Mouse (Mus musculus) limb, embryonic 15.5 days (tissue): ENCODE data around the gene Polr2a. TPM values are rescaled to one million over a fixed set of nuclear protein-coding genes. Genes with fewer than 3 reads are reported as not detected.
A peak's percentile ranks its signal among the peaks of the same experiment; 100 is the strongest.

Experiments
- ATAC-seq: fragments of 200-750 bp; cut with Nextera tagmentation; 2 replicates; pipeline ENCODE4 v1.8.0; 2017; ENCODE audit warnings: low read depth, moderate TSS enrichment; ENCODE audit not compliant: insufficient number of reproducible peaks, low FRiP score, low TSS enrichment
- H3K27ac ChIP-seq: fragments of 300-500 bp; sonication (generic); 2 replicates; pipeline ENCODE4 v1.5.1; 2015; ENCODE audit warnings: moderate library complexity, mild to moderate bottlenecking, inconsistent platforms
- H3K27me3 ChIP-seq: fragments of 300-500 bp; sonication (generic); 2 replicates; pipeline ENCODE4 v1.6.1; 2015; ENCODE audit warnings: inconsistent platforms
- H3K36me3 ChIP-seq: fragments of 300-500 bp; sonication (generic); 2 replicates; pipeline ENCODE4 v1.6.1; 2015; ENCODE audit warnings: inconsistent platforms
- H3K4me1 ChIP-seq: fragments of 300-500 bp; sonication (generic); 2 replicates; pipeline ENCODE4 v1.6.1; 2015; ENCODE audit warnings: inconsistent platforms
- H3K4me2 ChIP-seq: fragments of 300-500 bp; sonication (generic); 2 replicates; pipeline ENCODE4 v1.6.1; 2015; ENCODE audit warnings: mild to moderate bottlenecking, inconsistent platforms
- H3K4me3 ChIP-seq: fragments of 300-500 bp; sonication (generic); 2 replicates; pipeline ENCODE4 v1.5.1; 2015; ENCODE audit warnings: mild to moderate bottlenecking, inconsistent platforms
- H3K9ac ChIP-seq: fragments of 300-500 bp; sonication (generic); 2 replicates; pipeline ENCODE4 v1.6.1; 2015; ENCODE audit warnings: inconsistent platforms
- H3K9me3 ChIP-seq: fragments of 300-500 bp; sonication (generic); 2 replicates; pipeline ENCODE4 v1.6.1; 2016; ENCODE audit warnings: inconsistent platforms
- WGBS: fragments of 180-500 bp; shearing (Covaris S2); methylation state at CpG from one replicate; pipeline ENCODE4 v1.1.7; 2015; 5-methylcytosine and 5-hydroxymethylcytosine counted together
- polyA plus RNA-seq: library from polyadenylated mRNA; unstranded; fragments of >200 nt; fragmentation: Nextera tagmentation; extraction: Ambion mirVana; gene quantifications from 2 replicates; pipeline ENCODE4 v1.2.1, GENCODE M21; 2015

The Polr2a gene
- polyA plus RNA-seq, 1 experiment from 2014 or later: 20.0 TPM

DNA sequence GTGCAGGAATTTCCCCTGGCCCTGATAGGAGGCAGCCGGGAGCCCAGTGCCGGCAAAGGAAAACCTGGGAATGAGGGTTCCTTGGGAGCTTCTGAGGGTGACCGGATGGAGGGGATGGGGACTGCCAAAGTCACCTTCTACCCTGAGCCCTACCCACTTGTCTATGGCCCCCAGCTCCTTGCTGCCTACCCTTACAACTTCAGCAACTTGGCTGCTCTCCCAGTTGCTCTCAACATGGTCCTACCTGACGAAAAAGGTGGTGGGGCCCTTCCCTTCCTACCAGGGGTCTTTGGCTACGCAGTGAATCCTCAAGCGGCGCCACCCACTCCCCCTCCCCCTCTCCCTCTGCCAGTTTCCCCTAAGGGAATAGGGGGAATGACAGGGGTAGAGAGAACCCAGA lies 20.5 kb upstream of the Polr2a start:
- Histone ChIP-seq H3K27ac (no peak overlapping the region), H3K9me3 (no peaks in the 10 kb centered on the region), H3K4me1 (peaks cover 14% of the 10 kb centered on the region), H3K4me3 (no peak overlapping the region), H3K9ac (no peak overlapping the region), H3K27me3 (no peaks in the 10 kb centered on the region), H3K4me2 (no peak overlapping the region), H3K36me3 (peaks cover 34% of the 10 kb centered on the region)
- ATAC-seq: no peak
- WGBS: 29% methylated on average over 7 of the region's 7 CpGs

DNA sequence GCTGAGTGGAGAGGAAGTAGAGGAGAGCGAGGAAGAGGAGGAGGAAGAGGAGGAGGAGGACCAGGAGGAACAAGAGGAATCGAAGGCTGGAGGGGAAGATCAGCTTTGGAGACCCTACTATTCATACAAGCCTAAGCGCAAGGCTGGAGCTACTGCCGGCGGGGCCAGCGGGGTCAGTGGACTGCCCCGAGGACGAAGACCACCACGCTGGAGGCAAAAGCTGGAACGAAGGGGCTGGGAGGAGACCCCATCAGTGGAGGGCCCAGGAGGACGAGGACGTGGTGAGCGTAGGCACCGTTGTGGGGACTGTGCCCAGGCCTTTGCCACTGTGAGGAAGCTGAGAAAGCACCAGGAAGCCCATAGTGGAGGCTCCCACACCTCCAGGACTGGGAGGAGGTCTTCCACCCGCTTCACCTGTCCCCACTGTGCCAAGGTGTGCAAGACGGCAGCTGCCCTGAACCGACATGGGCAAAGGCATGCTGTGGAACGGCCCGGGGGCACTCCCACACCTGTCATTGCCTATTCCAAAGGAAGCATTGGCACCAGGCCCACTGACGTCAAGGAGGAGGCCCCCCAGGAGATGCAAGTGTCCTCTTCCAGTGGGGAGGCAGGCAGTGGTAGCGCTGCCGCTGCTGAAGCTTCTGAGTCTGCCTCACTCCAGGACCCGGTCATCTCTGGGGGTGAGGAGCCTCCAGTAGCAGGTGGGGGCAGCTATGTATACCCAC lies 20.0 kb upstream of the Polr2a start:
- H3K36me3 ChIP-seq: peaks cover 34% of the 10 kb centered on the region
- ATAC-seq: no peak
- peaks cover 14% of the 10 kb centered on the region for H3K4me1 ChIP-seq
- no peak overlapping the region for H3K4me3 ChIP-seq
- no peaks in the 10 kb centered on the region for H3K9me3 ChIP-seq
- H3K27me3 ChIP-seq: no peaks in the 10 kb centered on the region
- H3K4me2 ChIP-seq: no peak overlapping the region
- H3K9ac ChIP-seq: no peak overlapping the region
- H3K27ac ChIP-seq: no peak overlapping the region
- WGBS: 58% methylated on average over 23 of the region's 23 CpGs

DNA sequence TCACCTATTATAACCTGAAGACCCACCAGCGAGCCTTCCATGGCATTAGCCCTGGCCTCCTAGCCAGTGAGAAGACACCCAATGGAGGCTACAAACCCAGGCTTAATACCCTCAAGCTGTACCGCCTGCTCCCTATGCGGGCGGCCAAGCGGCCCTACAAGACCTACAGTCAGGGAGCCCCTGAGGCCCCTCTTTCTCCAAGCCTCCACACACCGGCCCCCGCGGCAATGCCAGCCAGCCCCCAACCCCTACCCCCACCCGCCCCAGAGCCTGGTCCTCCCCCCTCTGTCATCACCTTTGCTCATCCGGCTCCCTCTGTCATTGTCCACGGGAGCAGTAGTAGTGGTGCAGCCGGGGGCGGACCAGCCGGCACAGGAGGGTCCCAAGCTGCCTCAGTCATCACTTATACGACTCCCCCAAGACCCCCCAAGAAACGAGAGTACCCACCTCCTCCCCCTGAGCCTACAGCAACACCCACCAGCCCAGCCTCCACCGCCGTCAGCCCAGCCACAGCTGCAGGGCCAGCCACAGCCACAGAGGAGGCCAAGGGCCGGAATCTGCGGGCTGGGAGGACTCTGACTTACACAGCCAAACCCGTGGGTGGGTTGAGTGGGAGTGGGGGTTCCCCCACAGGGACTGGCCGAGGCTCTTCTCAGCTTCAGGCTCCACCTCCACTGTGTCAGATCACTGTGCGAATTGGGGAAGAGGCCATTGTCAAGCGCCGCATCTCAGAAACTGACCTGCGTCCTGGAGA lies 19.2 kb upstream of the Polr2a start:
- H3K9me3 ChIP-seq: no peaks in the 10 kb centered on the region
- peaks cover 34% of the 10 kb centered on the region for H3K36me3 ChIP-seq
- H3K4me1 ChIP-seq: peaks cover 14% of the 10 kb centered on the region
- H3K27me3 ChIP-seq: no peaks in the 10 kb centered on the region
- no peak overlapping the region for H3K4me2 ChIP-seq
- no peak for ATAC-seq
- no peak overlapping the region for H3K9ac ChIP-seq
- H3K27ac ChIP-seq: no peak overlapping the region
- 67% methylated on average over 25 of the region's 26 CpGs for WGBS
- H3K4me3 ChIP-seq: no peak overlapping the region

DNA sequence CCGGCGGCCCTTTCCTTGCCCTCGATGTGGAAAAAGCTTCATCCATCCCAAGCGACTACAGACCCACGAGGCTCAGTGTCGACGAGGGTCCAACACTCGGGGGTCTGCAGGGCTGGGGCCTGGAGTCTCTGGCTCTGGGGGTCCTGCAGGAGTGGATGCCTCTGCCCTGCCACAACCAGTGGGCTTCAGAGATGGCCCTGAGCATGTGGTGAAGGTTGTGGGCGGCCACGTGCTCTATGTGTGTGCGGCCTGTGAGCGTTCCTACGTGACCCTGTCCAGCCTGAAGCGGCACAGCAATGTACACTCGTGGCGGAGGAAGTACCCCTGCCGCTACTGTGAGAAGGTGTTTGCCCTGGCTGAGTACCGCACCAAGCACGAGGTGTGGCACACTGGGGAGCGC lies 18.1 kb upstream of the Polr2a start:
- ATAC-seq: no peak
- Histone ChIP-seq H3K36me3 (peaks cover 34% of the 10 kb centered on the region), H3K4me2 (no peak overlapping the region), H3K4me1 (peaks cover 14% of the 10 kb centered on the region), H3K9me3 (no peaks in the 10 kb centered on the region), H3K27ac (no peak overlapping the region), H3K27me3 (no peaks in the 10 kb centered on the region), H3K9ac (no peak overlapping the region), H3K4me3 (no peak overlapping the region)
- 79% methylated on average over 20 of the region's 20 CpGs for WGBS

DNA sequence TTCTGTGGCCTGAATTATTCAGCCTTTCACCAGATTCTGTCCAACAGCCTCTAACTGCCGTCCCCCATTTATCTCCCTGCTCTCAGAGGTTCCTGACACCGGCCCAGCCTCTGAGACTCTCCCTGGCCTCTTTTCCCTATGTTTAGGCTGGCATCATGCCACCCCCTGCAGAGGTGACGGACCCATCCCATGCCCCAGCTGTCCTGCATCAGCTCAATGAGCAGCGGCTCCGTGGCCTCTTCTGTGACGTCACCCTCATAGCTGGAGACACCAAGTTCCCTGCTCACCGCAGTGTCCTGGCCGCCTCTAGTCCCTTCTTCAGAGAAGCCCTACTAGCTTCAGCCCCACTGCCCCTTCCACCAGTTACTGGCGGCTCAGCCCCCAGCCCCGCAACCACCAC lies 17.3 kb upstream of the Polr2a start:
- H3K27ac ChIP-seq: no peak overlapping the region
- no peak overlapping the region for H3K9ac ChIP-seq
- H3K4me3 ChIP-seq: no peak overlapping the region
- H3K9me3 ChIP-seq: no peaks in the 10 kb centered on the region
- H3K36me3 ChIP-seq: peaks cover 37% of the 10 kb centered on the region
- no peak for ATAC-seq
- peaks cover 14% of the 10 kb centered on the region for H3K4me1 ChIP-seq
- no peak overlapping the region for H3K4me2 ChIP-seq
- no peaks in the 10 kb centered on the region for H3K27me3 ChIP-seq
- 69% methylated on average over 10 of the region's 10 CpGs for WGBS

DNA sequence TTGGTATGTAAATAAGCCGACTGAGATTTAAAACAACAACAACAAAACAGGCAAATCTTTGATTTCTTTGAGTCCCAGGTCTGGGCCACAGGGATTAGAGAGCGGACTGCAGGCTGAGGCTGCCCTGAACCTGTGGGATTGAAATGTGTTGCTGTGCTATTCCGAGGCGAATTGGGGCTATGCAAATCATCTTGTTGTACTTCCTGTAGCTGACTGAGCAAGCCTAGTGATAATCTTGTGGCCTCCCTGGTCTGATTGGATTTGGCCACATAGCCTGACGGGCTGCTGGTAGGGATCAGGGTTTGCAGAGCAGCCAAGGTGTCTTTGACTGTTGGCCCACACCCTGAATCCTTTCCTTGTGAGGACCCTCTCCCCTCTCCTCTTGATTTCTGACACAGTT lies 16.5 kb upstream of the Polr2a start:
- peaks cover 40% of the 10 kb centered on the region for H3K36me3 ChIP-seq
- 68% methylated on average over 5 of the region's 5 CpGs for WGBS
- H3K4me2 ChIP-seq: no peak overlapping the region
- peaks cover 14% of the 10 kb centered on the region for H3K4me1 ChIP-seq
- no peak overlapping the region for H3K27ac ChIP-seq
- no peak for ATAC-seq
- no peaks in the 10 kb centered on the region for H3K9me3 ChIP-seq
- no peak overlapping the region for H3K4me3 ChIP-seq
- H3K9ac ChIP-seq: no peak overlapping the region
- H3K27me3 ChIP-seq: no peaks in the 10 kb centered on the region

DNA sequence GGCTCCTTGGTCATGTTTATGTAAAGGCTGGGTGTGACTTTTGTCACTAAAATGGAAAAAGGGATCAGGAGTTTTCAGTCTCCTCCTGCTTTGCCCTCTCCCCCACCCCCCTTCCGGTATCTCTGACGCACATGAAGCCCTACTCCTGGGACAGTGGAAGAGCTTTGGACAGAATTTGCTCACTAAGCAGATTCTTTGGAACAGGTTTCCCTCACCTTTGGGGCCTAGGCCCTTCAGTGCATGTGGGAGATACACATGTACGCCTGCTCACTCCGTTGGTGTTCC lies 9.1 kb upstream of the Polr2a start:
- no peaks in the 10 kb centered on the region for H3K27me3 ChIP-seq
- WGBS: 48% methylated on average over 4 of the region's 4 CpGs
- peak overlapping the region; percentile 94 for H3K27ac ChIP-seq
- peaks cover 33% of the 10 kb centered on the region for H3K4me1 ChIP-seq
- H3K9ac ChIP-seq: no peak overlapping the region
- peak overlapping the region; percentile 71 for H3K4me2 ChIP-seq
- H3K9me3 ChIP-seq: no peaks in the 10 kb centered on the region
- 0 out of 2 replicates have a peak, but pooled peaks cover 6% of the 10 kb centered on the region for H3K36me3 ChIP-seq
- ATAC-seq: no peak
- peak overlapping the region; percentile 90 for H3K4me3 ChIP-seq

DNA sequence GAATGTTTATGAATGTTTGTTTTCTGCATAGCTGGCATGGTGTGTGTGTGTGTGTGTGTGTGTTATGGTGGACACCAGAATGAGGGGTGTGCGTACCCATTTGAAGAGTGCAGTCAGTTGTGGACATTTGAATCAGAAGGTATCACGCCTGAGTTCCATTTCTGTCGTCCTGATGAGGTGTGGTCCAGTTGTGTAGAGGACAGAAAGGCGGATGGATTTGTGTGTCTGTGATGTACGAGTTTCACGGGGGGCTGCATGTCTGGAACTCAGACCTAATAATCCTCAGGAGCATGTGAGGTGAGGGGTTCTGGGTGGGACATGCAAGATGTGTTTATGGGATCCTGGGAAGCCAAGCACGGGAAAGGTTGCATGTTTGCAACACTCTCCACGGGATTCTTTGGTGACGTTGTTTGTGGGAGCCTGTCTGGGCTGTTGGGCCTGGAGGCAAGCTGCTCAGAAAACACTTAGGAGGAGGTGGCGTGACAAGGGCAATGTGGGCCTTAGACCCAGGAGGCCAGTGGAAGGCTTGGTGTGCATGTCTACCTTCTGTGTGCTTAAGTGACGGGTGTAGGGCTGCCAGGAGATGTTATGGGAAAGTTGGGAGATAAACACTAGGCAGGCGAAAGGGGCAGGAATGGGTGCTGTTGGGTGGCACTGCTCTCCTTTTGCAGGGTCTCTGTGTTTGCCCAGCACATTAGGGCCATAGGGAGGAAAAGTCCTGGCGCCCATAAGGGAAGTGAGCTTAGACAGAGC lies 8.6 kb upstream of the Polr2a start:
- peak overlapping the region; percentile 92; the same call in 1 of the 2 replicates for H3K9ac ChIP-seq

DNA sequence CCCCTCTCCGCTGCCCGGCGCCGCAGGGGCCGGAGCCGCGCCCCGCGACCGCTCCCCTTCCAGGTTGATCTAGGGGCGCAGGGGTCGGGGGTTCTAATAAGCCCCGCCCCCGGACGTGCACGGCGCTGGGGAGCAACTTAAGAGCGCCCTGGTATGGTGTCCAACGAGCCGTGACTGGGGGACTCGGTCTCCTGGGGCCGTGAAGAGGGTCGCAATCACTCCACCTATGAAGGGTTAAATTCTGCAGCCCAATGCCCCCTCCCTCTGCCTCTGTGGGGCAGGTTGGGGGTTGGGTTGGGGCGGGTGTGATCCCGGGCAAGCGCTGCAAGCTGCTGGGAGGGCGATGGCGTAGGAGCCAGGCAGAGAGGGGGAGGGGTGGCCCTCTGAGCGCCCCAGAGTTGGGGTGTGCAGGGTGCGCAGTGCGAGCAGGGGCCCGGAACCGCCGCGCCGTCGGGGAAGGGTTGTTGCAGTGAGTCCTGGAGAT lies 7.7 kb upstream of the Polr2a start:
- H3K9me3 ChIP-seq: no peaks in the 10 kb centered on the region
- peak; percentile 73 for ATAC-seq
- H3K9ac ChIP-seq: peak overlapping the region; percentile 92
- H3K4me3 ChIP-seq: peak overlapping the region; percentile 90
- 0 out of 2 replicates have a peak, but pooled peaks cover 4% of the 10 kb centered on the region for H3K36me3 ChIP-seq
- H3K27me3 ChIP-seq: no peaks in the 10 kb centered on the region
- peak overlapping the region; percentile 94 for H3K27ac ChIP-seq
- peak overlapping the region; percentile 71 for H3K4me2 ChIP-seq
- under 1% methylated on average over 37 of the region's 37 CpGs for WGBS
- H3K4me1 ChIP-seq: peaks cover 33% of the 10 kb centered on the region

More for the DNA sequence above, 8.6 kb upstream of the Polr2a start:
- peaks cover 33% of the 10 kb centered on the region for H3K4me1 ChIP-seq
- H3K4me3 ChIP-seq: peak overlapping the region; percentile 90
- peak overlapping the region; percentile 94 for H3K27ac ChIP-seq
- H3K36me3 ChIP-seq: 0 out of 2 replicates have a peak, but pooled peaks cover 6% of the 10 kb centered on the region
- H3K4me2 ChIP-seq: peak overlapping the region; percentile 71
- no peaks in the 10 kb centered on the region for H3K9me3 ChIP-seq
- no peak for ATAC-seq
- H3K27me3 ChIP-seq: no peaks in the 10 kb centered on the region
- 45% methylated on average over 13 of the region's 13 CpGs for WGBS

DNA sequence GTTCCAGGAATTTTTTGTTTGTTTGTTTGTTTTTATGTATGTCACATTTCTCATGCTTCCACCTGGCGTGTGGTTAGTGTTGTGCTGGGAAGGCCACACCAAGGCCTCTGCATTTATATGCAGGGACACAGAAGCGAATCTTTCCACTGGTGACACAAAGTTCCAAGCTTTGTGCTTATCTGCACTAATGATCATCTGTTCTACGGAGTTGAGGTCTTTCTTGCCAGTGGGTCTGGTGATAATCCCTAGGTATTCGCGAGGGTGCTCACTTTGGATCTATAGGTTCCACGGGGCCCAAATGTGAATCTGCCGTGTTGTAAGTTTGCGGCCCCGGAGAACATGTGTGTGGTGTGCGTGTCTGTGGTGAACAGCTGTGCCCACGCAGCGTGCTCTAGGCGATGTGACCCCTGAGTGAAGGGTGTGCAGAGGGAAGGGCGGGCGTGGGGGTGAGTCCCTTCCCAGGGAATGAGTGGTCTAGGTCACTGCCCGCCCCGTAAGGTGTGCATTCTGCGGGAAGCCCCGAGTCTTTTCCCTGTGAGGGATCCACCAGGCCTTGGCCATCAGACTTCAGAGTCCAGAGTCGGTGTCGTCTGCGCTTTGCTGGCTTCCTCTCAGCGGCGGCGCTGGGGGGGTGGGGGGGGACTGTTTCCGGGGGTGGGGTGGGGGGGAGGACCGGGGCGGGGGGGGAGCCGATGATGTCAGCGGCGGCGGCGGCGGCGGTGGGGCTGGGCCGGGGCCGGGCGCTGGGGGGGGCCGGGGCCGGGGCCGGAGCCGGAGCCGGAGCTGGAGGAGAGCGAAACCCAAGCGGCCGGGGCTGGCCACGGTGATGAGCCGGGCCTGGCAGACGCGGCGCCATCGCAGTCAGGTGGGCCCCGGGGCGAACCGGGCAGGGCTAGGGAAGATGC lies 7.0 kb upstream of the Polr2a start, which contains the start of gene Zbtb4:
TSS of gene Zbtb4 (plus strand) at position 692 of the 905 bp plus-strand sequence.
- Histone ChIP-seq H3K27ac (peak within 1 kb of the TSS; percentile 94), H3K9me3 (no peaks in the 10 kb centered on the region), H3K9ac (peak within 1 kb of the TSS; percentile 92), H3K4me2 (peak within 1 kb of the TSS; percentile 71), H3K4me1 (peaks cover 34% of the 10 kb centered on the region), H3K27me3 (no peaks in the 10 kb centered on the region), H3K36me3 (0 out of 2 replicates have a peak, but pooled peaks cover under 1% of the 10 kb centered on the region), H3K4me3 (peak within 1 kb of the TSS; percentile 90)
- WGBS: 15% methylated on average over 31 of the region's 55 CpGs
- peak; percentile 61 for ATAC-seq

DNA sequence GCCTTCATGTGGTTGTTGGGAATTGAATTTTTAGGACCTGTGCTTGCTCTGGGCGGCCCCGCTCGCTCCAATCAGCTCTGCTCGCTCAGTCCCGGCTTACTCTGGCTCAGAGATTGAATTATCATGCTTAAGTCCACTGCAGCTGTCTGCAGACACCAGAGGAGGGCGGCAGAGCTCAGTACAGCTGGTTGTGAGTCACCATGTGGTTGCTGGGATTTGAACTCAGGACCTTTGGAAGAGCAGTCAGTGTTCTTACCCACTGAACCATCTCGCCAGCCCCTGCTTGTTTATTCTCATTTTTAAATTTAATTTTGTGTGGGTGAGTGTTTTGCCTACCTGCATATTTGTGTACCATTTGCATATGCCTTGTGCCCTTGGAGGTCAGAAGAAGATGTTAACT lies 5.1 kb upstream of the Polr2a start:
- no peak overlapping the region for H3K4me2 ChIP-seq
- ATAC-seq: no peak
- no peak overlapping the region for H3K4me3 ChIP-seq
- 68% methylated on average over 7 of the region's 7 CpGs for WGBS
- H3K27me3 ChIP-seq: no peaks in the 10 kb centered on the region
- H3K9me3 ChIP-seq: no peaks in the 10 kb centered on the region
- no peak overlapping the region for H3K9ac ChIP-seq
- peaks cover 35% of the 10 kb centered on the region for H3K4me1 ChIP-seq
- no peak overlapping the region for H3K27ac ChIP-seq
- H3K36me3 ChIP-seq: no peaks in the 10 kb centered on the region
